Mouse (Mus musculus) heart, adult 18-20 months (tissue): ENCODE results near the gene Gm9837. TPM values are rescaled to one million over a fixed set of nuclear protein-coding genes. Genes with fewer than 3 reads are reported as not detected.
"Not testable (repeated sequence)": the region's sequence is repeated elsewhere in the genome, so short reads cannot be mapped to it uniquely, and the experiment has no call there.

Source experiments
- DNase-seq, 2 experiments: peaks; one replicate each; pipeline ENCODE4 v3.0.0; 2021 to 2022; ENCODE audit warnings: mixed read lengths in 1 of 2
- total RNA-seq, 2 experiments: library from RNA; stranded (reverse); gene quantifications; 2 replicates each; pipeline ENCODE4 v1.2.3; 2021

Gm9837 gene
- total RNA-seq, 2 experiments from 2014 or later: not detected

DNA sequence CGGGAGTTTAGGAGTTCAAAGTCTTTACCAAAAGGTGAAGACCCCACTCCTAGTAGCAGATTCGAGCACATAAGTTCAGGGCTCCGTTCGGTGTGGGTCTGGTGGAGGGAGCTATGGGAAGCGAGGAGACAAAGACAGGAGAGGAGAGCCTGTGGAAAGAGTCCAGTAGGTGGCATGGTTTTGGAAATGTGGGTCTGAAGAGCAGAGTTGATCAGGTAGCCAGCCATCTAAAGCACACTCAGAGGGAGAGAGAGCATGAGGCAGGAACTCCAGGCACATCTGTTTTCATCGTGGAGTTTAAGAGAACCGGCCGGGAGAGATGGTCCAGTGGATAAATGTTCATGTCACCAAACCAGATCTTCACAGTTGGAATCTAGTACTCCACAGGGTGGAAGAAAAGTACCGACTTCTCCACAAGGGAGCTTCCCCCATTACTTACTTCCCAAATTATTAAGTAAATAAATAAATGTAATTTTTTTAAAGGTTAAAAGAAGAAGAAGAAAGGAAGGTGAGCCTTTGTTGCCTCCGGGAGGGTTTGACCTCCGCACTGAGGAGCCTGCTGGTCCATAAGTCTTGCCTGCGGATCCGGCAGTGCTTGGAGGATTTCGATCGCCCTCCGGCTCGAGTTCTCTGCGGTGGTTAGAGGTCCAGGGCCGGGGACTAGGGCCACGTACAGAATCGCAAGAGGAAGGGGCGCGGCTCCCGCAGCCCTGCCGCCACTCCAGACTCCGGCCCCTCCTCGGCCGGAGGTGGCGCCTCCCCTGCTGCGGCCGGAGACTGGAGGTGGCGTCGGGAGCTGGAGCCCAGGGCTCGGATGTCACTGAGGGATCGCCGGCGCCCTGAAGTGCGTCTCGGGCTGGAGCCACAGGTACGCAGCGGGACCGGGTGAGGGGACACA, 13.6 kb downstream of the Gm9837 start, which contains the start of the genes Gm10447 and Shroom1:
Gene Gm10447, minus strand, starts transcription at position 637 of the 898 bp plus-strand sequence.
Gene Shroom1, plus strand, starts transcription at position 732 of the 898 bp plus-strand sequence.
- peak; percentile 66 to 75 for DNase-seq

GRCm38 (mm10) chr11:53453031-53453430, 17.2 kb downstream of the Gm9837 start:
- no peak for DNase-seq

DNA sequence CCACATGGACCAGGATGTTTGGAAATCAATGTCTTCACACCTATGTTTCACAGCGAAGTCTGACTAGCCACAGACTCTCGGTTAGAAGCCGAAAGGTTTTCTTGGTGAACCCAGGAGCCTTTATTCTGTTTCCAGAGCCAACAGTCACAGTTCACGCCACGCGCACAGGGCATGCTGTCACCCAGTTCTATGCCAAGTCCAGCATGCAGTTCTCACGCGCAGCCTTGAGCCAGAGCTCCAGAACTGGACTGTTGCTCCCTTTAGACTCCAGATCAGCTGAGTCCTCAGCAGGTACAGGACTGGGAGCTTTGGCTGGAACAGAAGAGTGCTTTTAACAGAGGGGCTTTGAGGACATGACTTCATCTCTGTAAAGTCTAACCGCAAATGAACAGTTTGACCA, 17.9 kb downstream of the Gm9837 start:
- peak in 1 of 2 experiments; percentile 49 for DNase-seq

GRCm38 (mm10) chr11:53451361-53451760, 18.9 kb downstream of the Gm9837 start:
- DNase-seq: no peak

- no peak for DNase-seq
Observed at GRCm38 (mm10) chr11:53450070-53450705, 20.1 kb downstream of the Gm9837 start.

DNA sequence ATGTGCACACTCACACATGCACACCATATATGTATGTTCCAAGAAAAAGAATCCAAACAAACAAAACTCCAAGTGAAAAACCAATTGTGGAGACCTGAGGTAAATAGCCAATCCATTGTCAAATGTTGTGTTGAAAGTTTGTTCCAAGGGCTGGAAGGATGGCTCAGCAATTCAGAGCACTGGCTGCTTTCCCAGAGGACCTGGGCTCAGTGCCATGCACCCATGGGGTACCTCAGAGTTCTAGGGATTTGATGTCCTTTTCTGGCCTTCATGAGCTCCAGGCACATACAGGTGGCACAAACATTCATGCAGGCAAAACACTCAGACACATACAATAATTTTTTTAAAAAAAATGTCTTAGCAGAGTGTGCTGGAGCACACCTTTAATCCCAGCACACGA, 21.8 kb downstream of the Gm9837 start:
- DNase-seq: peak; percentile 78 to 86

DNA sequence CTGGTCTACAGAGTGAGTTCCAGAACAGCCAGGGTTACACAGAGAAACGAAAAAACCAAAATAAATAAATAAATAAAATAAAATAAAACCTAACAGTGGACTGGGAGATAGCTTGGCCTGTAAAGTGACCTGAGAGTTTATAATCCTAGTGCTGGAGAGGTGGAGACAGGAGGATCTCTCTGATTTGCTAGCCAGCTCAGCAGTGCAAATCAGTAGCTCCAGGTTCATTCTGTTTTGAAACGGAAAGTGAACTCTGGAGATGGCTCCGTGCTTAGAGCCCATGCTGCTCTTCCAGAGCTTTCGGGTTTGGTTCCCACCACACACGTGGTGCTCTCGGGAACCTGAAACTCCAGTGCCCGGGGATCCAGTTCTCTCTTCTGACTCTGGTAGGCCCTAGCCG, 22.3 kb downstream of the Gm9837 start:
- no peak for DNase-seq

DNA sequence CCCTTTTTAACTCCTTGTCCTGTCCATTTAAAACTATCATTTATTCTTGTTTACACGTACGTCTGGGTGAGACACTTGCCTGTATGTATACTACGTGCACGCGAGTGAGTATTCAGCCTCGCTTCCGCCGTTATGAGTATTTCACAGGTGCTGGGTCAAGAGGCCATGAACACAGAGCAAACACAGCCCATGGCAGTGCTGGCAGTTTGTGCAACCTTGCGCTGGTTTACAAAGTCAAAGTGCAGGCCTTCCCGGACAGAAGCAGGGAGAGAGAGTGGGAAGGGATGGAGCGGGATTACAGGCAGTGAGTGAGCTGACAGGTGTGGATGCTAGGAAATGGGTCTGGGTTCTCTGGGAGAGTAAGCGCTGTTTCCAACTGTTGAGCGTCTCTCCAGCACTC, 24.1 kb downstream of the Gm9837 start:
- no peak for DNase-seq

DNA sequence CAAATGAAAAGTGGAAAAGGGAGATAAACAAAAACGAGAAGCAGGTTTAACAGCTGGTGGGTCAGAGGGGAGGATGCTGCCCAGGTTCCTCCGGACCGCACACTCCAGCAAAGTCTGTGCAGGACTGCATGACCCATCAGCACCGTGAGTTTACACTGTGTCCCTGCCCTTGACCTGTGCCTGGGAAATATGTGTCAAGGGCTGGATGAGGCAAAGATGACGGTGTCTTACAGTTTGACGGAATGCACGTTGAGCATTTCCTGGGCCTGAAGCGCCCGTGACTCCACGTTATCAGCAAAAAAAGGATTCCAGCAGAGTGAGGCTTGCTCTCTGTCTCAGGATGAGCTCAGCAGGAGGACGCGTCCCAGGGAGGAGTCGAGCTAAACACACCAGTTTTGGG, 24.7 kb downstream of the Gm9837 start:
- no peak for DNase-seq

DNA sequence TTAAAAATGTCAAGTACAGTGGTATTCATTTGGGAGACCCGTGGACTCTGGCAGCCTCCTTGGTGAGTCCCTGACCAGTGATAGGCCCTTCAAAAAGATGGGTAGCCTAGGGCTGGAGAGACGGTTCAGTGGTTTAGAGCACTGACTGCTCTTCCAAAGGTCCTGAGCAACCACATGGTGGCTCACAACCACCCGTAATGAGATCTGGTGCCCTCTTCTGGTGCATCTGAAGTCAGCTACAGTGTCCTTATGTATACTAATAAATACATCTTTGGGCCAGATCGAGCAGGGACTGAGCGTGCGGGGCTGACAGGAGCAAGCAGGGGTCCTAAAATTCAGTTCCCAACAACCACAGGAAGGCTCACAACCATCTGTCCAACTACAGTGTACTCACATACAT, 26.4 kb downstream of the Gm9837 start:
- DNase-seq: peak in 1 of 2 experiments; percentile 51

DNA sequence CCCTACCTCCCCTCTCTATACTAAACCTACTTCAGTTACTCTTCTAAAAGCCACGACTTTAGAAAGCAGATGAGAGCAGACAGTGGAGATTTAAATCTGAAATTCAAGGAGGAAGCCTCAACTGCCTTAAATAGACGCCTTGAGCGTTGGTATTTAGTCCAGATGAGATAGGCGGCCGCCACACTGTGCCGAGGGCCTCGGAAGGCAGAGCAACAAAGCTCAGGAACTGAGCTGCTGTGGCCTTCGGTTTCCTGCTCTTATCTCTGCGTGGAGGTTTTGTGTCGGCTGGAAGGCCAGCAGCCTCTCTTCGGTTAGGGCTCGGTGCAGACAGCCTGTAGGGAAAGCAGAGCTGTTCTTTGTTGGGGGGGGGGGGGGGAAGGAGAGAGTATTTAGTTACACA, 28.4 kb downstream of the Gm9837 start:
- DNase-seq: no peak

GRCm38 (mm10) chr11:53436338-53436737, 33.9 kb downstream of the Gm9837 start:
- DNase-seq: no peak

- DNase-seq: no peak
Observed at GRCm38 (mm10) chr11:53435504-53435903, 34.8 kb downstream of the Gm9837 start.

GRCm38 (mm10) chr11:53433057-53433456, 37.2 kb downstream of the Gm9837 start:
- no peak for DNase-seq

- DNase-seq: peak in 1 of 2 experiments; percentile 36
Observed at GRCm38 (mm10) chr11:53431347-53432056, 38.8 kb downstream of the Gm9837 start.

DNA sequence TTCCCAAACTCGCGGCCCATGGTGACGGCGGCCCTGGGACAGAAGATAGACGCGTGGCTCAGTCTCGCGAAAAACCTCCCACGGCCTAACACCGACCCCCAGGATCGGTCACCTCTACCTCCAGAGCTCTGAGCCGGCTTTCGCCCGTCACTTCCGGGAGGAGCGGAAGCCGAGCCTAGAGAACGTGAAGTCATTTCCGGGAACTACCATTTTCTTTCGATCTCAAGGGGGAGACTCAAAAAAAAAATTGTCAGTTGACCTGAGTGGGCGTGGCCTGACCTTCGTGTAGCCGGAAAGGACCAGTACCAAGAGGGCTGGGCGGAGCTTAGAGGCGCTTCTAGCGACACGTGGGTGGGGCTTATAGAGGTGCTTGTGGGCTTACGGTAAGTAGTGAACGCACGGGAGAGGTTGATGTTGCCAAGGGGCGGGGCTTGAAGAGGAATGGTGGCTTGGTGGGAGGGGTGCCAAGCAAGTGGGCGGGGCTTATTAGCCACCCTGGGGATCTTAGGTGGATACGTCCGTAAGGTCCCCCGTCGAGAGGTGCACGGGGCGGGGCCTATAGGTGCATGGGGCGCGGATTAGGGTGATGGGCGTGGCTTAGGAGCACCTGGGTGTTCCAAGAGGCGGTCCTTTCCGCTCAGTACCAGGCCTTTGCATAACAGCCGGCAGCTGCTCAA, 39.5 kb downstream of the Gm9837 start, which contains the start of the genes Uqcrq and Gdf9:
Gene Uqcrq, minus strand, starts transcription at position 162 of the 677 bp plus-strand sequence.
Gene Gdf9, plus strand, starts transcription at position 354 of the 677 bp plus-strand sequence.
- DNase-seq: peak; percentile 98 to 99

- no peak for DNase-seq
Observed at GRCm38 (mm10) chr11:53430300-53430669, 40.0 kb downstream of the Gm9837 start.

- no peak for DNase-seq
Observed at GRCm38 (mm10) chr11:53429182-53429581, 41.1 kb downstream of the Gm9837 start.

DNA sequence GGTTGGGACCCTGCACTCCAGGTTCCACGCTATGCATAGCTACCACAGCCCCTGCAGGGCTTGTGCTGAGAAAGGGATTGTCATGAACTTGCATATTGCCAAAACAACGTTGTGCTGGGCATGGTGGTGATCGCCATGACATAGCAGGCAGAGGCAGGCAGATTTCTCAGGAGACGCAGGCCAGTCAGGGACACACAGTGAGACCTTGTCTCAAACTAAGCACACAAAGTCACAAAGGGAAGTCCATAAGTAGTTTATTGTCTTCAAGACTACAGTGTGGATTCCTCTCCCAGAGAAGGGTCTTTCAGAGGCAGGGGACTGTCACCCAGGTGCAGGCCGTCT, 41.6 kb downstream of the Gm9837 start:
- no peak for DNase-seq

- DNase-seq: no peak
Observed at GRCm38 (mm10) chr11:53427993-53428715, 42.1 kb downstream of the Gm9837 start.

DNA sequence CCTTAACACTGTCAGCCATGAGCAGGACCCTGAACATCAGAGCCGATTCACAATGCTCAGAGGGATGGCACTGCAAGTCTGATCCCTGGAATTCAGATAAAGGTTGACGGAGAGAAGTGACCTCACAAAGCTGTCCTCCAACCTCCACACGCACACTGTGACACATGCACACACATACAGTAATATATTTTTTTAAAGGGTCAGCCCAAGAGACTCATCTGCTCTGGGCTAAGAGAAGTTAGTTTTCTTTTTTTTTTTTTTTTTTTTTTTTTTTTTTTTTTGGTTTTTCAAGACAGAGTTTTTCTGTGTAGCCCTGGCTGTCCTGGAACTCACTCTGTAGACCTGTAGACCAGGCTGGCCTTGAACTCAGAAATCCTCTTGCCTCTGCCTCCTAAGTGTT, 43.4 kb downstream of the Gm9837 start:
- not testable (repeated sequence) for DNase-seq
